Mouse (Mus musculus) brain, embryonic 14.5 days (tissue): Measurements from ENCODE around the gene Polr2m.

Source experiments
- CTCF ChIP-seq: fragments of 200-500 bp; IDR thresholded peaks from 2 replicates; pipeline ENCODE4 v1.5.1; 2012; ENCODE audit warnings: inconsistent platforms, mild to moderate bottlenecking, moderate library complexity, borderline replicate concordance; ENCODE audit not compliant: insufficient read depth, insufficient read length; ENCODE audit errors: extremely low read depth
- POLR2A ChIP-seq: fragments of 200-500 bp; IDR thresholded peaks from 2 replicates; pipeline ENCODE4 v1.6.1; 2012; ENCODE audit warnings: mild to moderate bottlenecking, inconsistent platforms, borderline replicate concordance; ENCODE audit not compliant: poor library complexity, insufficient read depth, insufficient read length, severe bottlenecking; ENCODE audit errors: extremely low read depth

- peak; percentile 24; the same call in 1 of the 2 replicates for TF ChIP-seq CTCF
- no peak for TF ChIP-seq POLR2A
Observed at GRCm38 (mm10) chr9:71529960-71530359, 44.2 kb upstream of the Polr2m start.
